ENCODE assay signal across 8 mouse cellular contexts in genomic region chr17:34032174-34032632, GRCm38 (mm10). TPM values are rescaled to one million over a fixed set of nuclear protein-coding genes. Genes with fewer than 3 reads are reported as not detected.
A peak's percentile ranks its signal among the peaks of the same experiment; 100 is the strongest.
DNase-seq lines count a peak whose midpoint lies in the region; ATAC-seq lines count a peak whose summit lies in the region.

No protein-coding gene starts in this region.

- intact Hi-C loops in heart, postnatal 10 days (cut with DNase I) = loop anchor here (5.0 kb wide), 1 partner anchor 85 kb away; the partner anchor contains the start of gene H2-DMa

- H3K27ac ChIP-seq in heart, embryonic 10.5 days = peak overlapping the region; percentile 98
- peak overlapping the region; percentile 97 for H3K27ac ChIP-seq in forebrain, embryonic 13.5 days
- H3K27ac ChIP-seq in kidney, embryonic 14.5 days (ENCODE audit: low read depth, low read length) = peak overlapping the region; percentile 94

- DNase-seq in heart, embryonic 10.5 days (ENCODE audit: low spot score) = no peak
- DNase-seq in heart, postnatal 10 days = no peak
- DNase-seq in R1 (ENCODE audit: low read depth, low spot score) = peak; percentile 43
- peak; percentile 62 for DNase-seq in lung, postnatal 25 days (ENCODE audit: low spot score)
- DNase-seq in spleen, postnatal 36 days (ENCODE audit: low spot score in 2 of 2) = peak; percentile 71 to 81

- 0 out of 2 replicates have a peak, but pooled peaks have one; percentile 1 for ATAC-seq in forebrain, embryonic 13.5 days
- peak; percentile 6; the same call in 1 of the 2 replicates for ATAC-seq in kidney, embryonic 14.5 days (ENCODE audit: low FRiP score, low TSS enrichment)
- no peak for ATAC-seq in activated CD4-positive, CD25-positive, alpha-beta regulatory T cell, adult 4 months

- WGBS in heart, embryonic 10.5 days = under 1% methylated on average over 45 of the region's 48 CpGs
- WGBS in forebrain, embryonic 13.5 days = 0% methylated on average over 20 of the region's 48 CpGs
- WGBS in kidney, embryonic 14.5 days = 1% methylated on average over 32 of the region's 48 CpGs

- peaks cover 60% of the 10 kb centered on the region for H3K4me1 ChIP-seq in heart, embryonic 10.5 days
- H3K4me1 ChIP-seq in forebrain, embryonic 13.5 days = peaks cover 55% of the 10 kb centered on the region
- H3K4me1 ChIP-seq in kidney, embryonic 14.5 days (ENCODE audit: control insufficient read depth, insufficient read depth, low read length) = peaks cover 25% of the 10 kb centered on the region

- H3K4me2 ChIP-seq in forebrain, embryonic 13.5 days = peak overlapping the region; percentile 99
- peak overlapping the region; percentile 89 for H3K4me2 ChIP-seq in kidney, embryonic 14.5 days (replicated peaks; ENCODE audit: low read depth, low read length)

- H3K4me3 ChIP-seq in heart, embryonic 10.5 days = peak overlapping the region; percentile 80
- H3K4me3 ChIP-seq in forebrain, embryonic 13.5 days = peak overlapping the region; percentile 87
- H3K4me3 ChIP-seq in kidney, embryonic 14.5 days (ENCODE audit: low read length) = peak overlapping the region; percentile 88

- no peaks in the 10 kb centered on the region for H3K9me3 ChIP-seq in heart, embryonic 10.5 days
- no peaks in the 10 kb centered on the region for H3K9me3 ChIP-seq in forebrain, embryonic 13.5 days (replicated peaks)
- no peaks in the 10 kb centered on the region for H3K9me3 ChIP-seq in kidney, embryonic 14.5 days (ENCODE audit: control insufficient read depth, low read length)

- H3K9ac ChIP-seq in forebrain, embryonic 13.5 days = peak overlapping the region; percentile 94
- H3K9ac ChIP-seq in kidney, embryonic 14.5 days (ENCODE audit: low read depth, low read length) = peak overlapping the region; percentile 95

- H3K36me3 ChIP-seq in heart, embryonic 10.5 days = peaks cover 60% of the 10 kb centered on the region
- H3K36me3 ChIP-seq in forebrain, embryonic 13.5 days (ENCODE audit: poor library complexity, severe bottlenecking) = peaks cover 52% of the 10 kb centered on the region
- peaks cover 49% of the 10 kb centered on the region for H3K36me3 ChIP-seq in kidney, embryonic 14.5 days (ENCODE audit: control insufficient read depth, insufficient read depth, low read length)

- peaks cover 3% of the 10 kb centered on the region for H3K27me3 ChIP-seq in heart, embryonic 10.5 days (ENCODE audit: insufficient read depth, poor library complexity, severe bottlenecking)
- no peaks in the 10 kb centered on the region for H3K27me3 ChIP-seq in forebrain, embryonic 13.5 days
- no peaks in the 10 kb centered on the region for H3K27me3 ChIP-seq in kidney, embryonic 14.5 days (ENCODE audit: control insufficient read depth, insufficient read depth, low read length)

RNA-seq across cellular contexts. Expression of gene Rxrb, which starts 0.6 kb away (rescaled TPM):
- 31.4 and 40.6 TPM in 2 replicates for polyA plus RNA-seq in heart, embryonic 10.5 days (2016; fragmentation: Nextera tagmentation; extraction: Ambion mirVana)
- total RNA-seq in heart, postnatal 10 days (2021) = 10 to 100 TPM; 45.4 to 46.7 TPM
- polyA plus RNA-seq in forebrain, embryonic 13.5 days (2015; fragmentation: Nextera tagmentation; extraction: Ambion mirVana) = 52.6 and 57.1 TPM in 2 replicates
- 22.2 and 28.0 TPM in 2 replicates for polyA plus RNA-seq in kidney, embryonic 14.5 days (2014; fragmentation: Nextera tagmentation; extraction: Ambion mirVana)
- polyA plus RNA-seq in activated CD4-positive, CD25-positive, alpha-beta regulatory T cell, adult 4 months (2017; shearing (Covaris generic)) = 1 to 10 TPM; 7.2 to 9.0 TPM

RNA-seq across cellular contexts. Expression of gene Slc39a7, which starts 0.7 kb away (rescaled TPM):
- polyA plus RNA-seq in heart, embryonic 10.5 days (2016; fragmentation: Nextera tagmentation; extraction: Ambion mirVana) = 160 and 180 TPM in 2 replicates
- 10 to 100 TPM; 81.7 to 84.4 TPM for total RNA-seq in heart, postnatal 10 days (2021)
- polyA plus RNA-seq in forebrain, embryonic 13.5 days (2015; fragmentation: Nextera tagmentation; extraction: Ambion mirVana) = 139 and 159 TPM in 2 replicates
- 70.3 and 86.0 TPM in 2 replicates for polyA plus RNA-seq in kidney, embryonic 14.5 days (2014; fragmentation: Nextera tagmentation; extraction: Ambion mirVana)
- 10 to 100 TPM; 34.6 to 49.4 TPM for polyA plus RNA-seq in activated CD4-positive, CD25-positive, alpha-beta regulatory T cell, adult 4 months (2017; shearing (Covaris generic))

RNA-seq across cellular contexts. Expression of gene H2-Ke6, which starts 4.3 kb away (rescaled TPM):
- 32.4 and 36.4 TPM in 2 replicates for polyA plus RNA-seq in heart, embryonic 10.5 days (2016; fragmentation: Nextera tagmentation; extraction: Ambion mirVana)
- total RNA-seq in heart, postnatal 10 days (2021) = 10 to 100 TPM; 80.8 to 88.1 TPM
- polyA plus RNA-seq in forebrain, embryonic 13.5 days (2015; fragmentation: Nextera tagmentation; extraction: Ambion mirVana) = 76.0 and 88.0 TPM in 2 replicates
- 46.0 and 53.0 TPM in 2 replicates for polyA plus RNA-seq in kidney, embryonic 14.5 days (2014; fragmentation: Nextera tagmentation; extraction: Ambion mirVana)
- 10 to 100 TPM; 29.3 to 35.2 TPM for polyA plus RNA-seq in activated CD4-positive, CD25-positive, alpha-beta regulatory T cell, adult 4 months (2017; shearing (Covaris generic))

RNA-seq across cellular contexts. Expression of gene Col11a2, which starts 7.0 kb away (rescaled TPM):
- polyA plus RNA-seq in heart, embryonic 10.5 days (2016; fragmentation: Nextera tagmentation; extraction: Ambion mirVana) = 0.38 and 1.0 TPM in 2 replicates
- total RNA-seq in heart, postnatal 10 days (2021) = 1 to 10 TPM; 1.5 to 1.8 TPM
- polyA plus RNA-seq in forebrain, embryonic 13.5 days (2015; fragmentation: Nextera tagmentation; extraction: Ambion mirVana) = 0.80 and 1.3 TPM in 2 replicates
- polyA plus RNA-seq in kidney, embryonic 14.5 days (2014; fragmentation: Nextera tagmentation; extraction: Ambion mirVana) = 1.9 and 2.1 TPM in 2 replicates
- polyA plus RNA-seq in activated CD4-positive, CD25-positive, alpha-beta regulatory T cell, adult 4 months (2017; shearing (Covaris generic)) = under 1 TPM; 0.07 to 0.20 TPM

RNA-seq across cellular contexts. Expression of gene Ring1, which starts 7.7 kb away (rescaled TPM):
- 14.4 and 15.8 TPM in 2 replicates for polyA plus RNA-seq in heart, embryonic 10.5 days (2016; fragmentation: Nextera tagmentation; extraction: Ambion mirVana)
- total RNA-seq in heart, postnatal 10 days (2021) = 10 to 100 TPM; 16.5 to 17.6 TPM
- polyA plus RNA-seq in forebrain, embryonic 13.5 days (2015; fragmentation: Nextera tagmentation; extraction: Ambion mirVana) = 12.4 and 15.3 TPM in 2 replicates
- polyA plus RNA-seq in kidney, embryonic 14.5 days (2014; fragmentation: Nextera tagmentation; extraction: Ambion mirVana) = 5.5 and 12.4 TPM in 2 replicates
- 1 to 10 TPM; 2.2 to 3.4 TPM for polyA plus RNA-seq in activated CD4-positive, CD25-positive, alpha-beta regulatory T cell, adult 4 months (2017; shearing (Covaris generic))

Comparison
In these comparisons a context has a peak if more than half of its experiments do, and no peak if none do; other contexts are left out.
1. DNase-seq: peak in R1 (single experiment), lung, postnatal 25 days (single experiment) and spleen, postnatal 36 days (2 of 2); none in heart, embryonic 10.5 days (single experiment) and heart, postnatal 10 days (0 of 2).
2. Peak in every context shown above with its lines, with median percentiles within 50 percentile points of each other: H3K27ac ChIP-seq and H3K4me3 ChIP-seq.